Mouse (Mus musculus): ENCODE data around the gene Ttll10. TPM values are rescaled to one million over a fixed set of nuclear protein-coding genes. Genes with fewer than 3 reads are reported as not detected.

Ttll10 gene
- polyA plus RNA-seq, 2 experiments: 0.38 to 0.42 TPM

- no peak for ATAC-seq (ENCODE audit: insufficient read depth)
- no peak overlapping the region for H3K27ac ChIP-seq
Measured at GRCm38 (mm10) chr4:156087398-156088087, 28.3 kb upstream of the Ttll10 start.

GRCm38 (mm10) chr4:156085256-156085655 lies 26.0 kb upstream of the Ttll10 start:
- no peak for TF ChIP-seq CTCF (IDR thresholded peaks at IDR 0.05; ENCODE audit: low read depth)
- no peak for TF ChIP-seq EP300 (IDR thresholded peaks at IDR 0.05; ENCODE audit: low read depth)
- Histone ChIP-seq H3K36me3 (replicated peaks; ENCODE audit: control insufficient read depth, insufficient read depth, low read depth) (no peaks in the 10 kb centered on the region), H3K4me2 (ENCODE audit: low read depth) (no peak overlapping the region), H3K27ac (no peak overlapping the region), H3K27me3 (ENCODE audit: control insufficient read depth, insufficient read depth, low read length) (no peaks in the 10 kb centered on the region), H3K4me3 (ENCODE audit: insufficient read depth in 1 of 2, low read depth in 2 of 2, low read length in 2 of 2) (no peak overlapping the region), H3K4me1 (replicated peaks; ENCODE audit: control insufficient read depth in 2 of 2, insufficient read depth in 2 of 2, low read length in 1 of 2) (peaks cover 0 to 12% of the 10 kb centered on the region in 2 experiments; a peak in 2 of 4 replicates), H3K9me3 (ENCODE audit: control insufficient read depth, low read length) (no peaks in the 10 kb centered on the region), H3K9ac (replicated peaks) (no peak overlapping the region)
- DNase-seq (ENCODE audit: low read depth in 3 of 3, low spot score in 3 of 3) (no peak), ATAC-seq (ENCODE audit: insufficient read depth) (no peak)
- 59% methylated on average over 8 of the region's 8 CpGs for WGBS (ENCODE audit: insufficient replicate concordance)

More at GRCm38 (mm10) chr4:156087398-156088087, 28.3 kb upstream of the Ttll10 start:
- no peak for DNase-seq (ENCODE audit: low read depth in 3 of 3, low spot score in 3 of 3)
- Histone ChIP-seq H3K9ac (replicated peaks) (no peak overlapping the region), H3K9me3 (ENCODE audit: control insufficient read depth, low read length) (no peaks in the 10 kb centered on the region), H3K36me3 (replicated peaks; ENCODE audit: control insufficient read depth, insufficient read depth, low read depth) (no peaks in the 10 kb centered on the region), H3K4me1 (replicated peaks; ENCODE audit: control insufficient read depth in 2 of 2, insufficient read depth in 2 of 2, low read length in 1 of 2) (peaks cover 13 to 29% of the 10 kb centered on the region in 2 experiments), H3K27me3 (ENCODE audit: control insufficient read depth, insufficient read depth, low read length) (no peaks in the 10 kb centered on the region), H3K4me2 (ENCODE audit: low read depth) (no peak overlapping the region), H3K4me3 (ENCODE audit: insufficient read depth in 1 of 2, low read depth in 2 of 2, low read length in 2 of 2) (no peak overlapping the region)
- WGBS (ENCODE audit: insufficient replicate concordance): 10% methylated on average over 5 of the region's 5 CpGs
- TF ChIP-seq EP300 (IDR thresholded peaks at IDR 0.05; ENCODE audit: low read depth) (no peak), CTCF (IDR thresholded peaks at IDR 0.05; ENCODE audit: low read depth) (no peak)

GRCm38 (mm10) chr4:156084096-156084879 lies 25.1 kb upstream of the Ttll10 start:
- Histone ChIP-seq H3K4me3 (ENCODE audit: insufficient read depth in 1 of 2, low read depth in 2 of 2, low read length in 2 of 2) (no peak overlapping the region), H3K27me3 (ENCODE audit: control insufficient read depth, insufficient read depth, low read length) (no peaks in the 10 kb centered on the region), H3K27ac (no peak overlapping the region), H3K9me3 (ENCODE audit: control insufficient read depth, low read length) (no peaks in the 10 kb centered on the region), H3K9ac (replicated peaks) (no peak overlapping the region), H3K4me2 (ENCODE audit: low read depth) (no peak overlapping the region), H3K4me1 (replicated peaks; ENCODE audit: control insufficient read depth in 2 of 2, insufficient read depth in 2 of 2, low read length in 1 of 2) (peaks cover 0 to 11% of the 10 kb centered on the region in 2 experiments; a peak in 2 of 4 replicates), H3K36me3 (replicated peaks; ENCODE audit: control insufficient read depth, insufficient read depth, low read depth) (no peaks in the 10 kb centered on the region)
- TF ChIP-seq CTCF (IDR thresholded peaks at IDR 0.05; ENCODE audit: low read depth): no peak
- no peak for TF ChIP-seq EP300 (IDR thresholded peaks at IDR 0.05; ENCODE audit: low read depth)
- WGBS (ENCODE audit: insufficient replicate concordance): 57% methylated on average over 9 of the region's 9 CpGs
- ATAC-seq (ENCODE audit: insufficient read depth) (no peak), DNase-seq (ENCODE audit: low read depth in 3 of 3, low spot score in 3 of 3) (no peak)

- no peak overlapping the region for H3K9ac ChIP-seq (replicated peaks)
- no peak for ATAC-seq (ENCODE audit: insufficient read depth)
- peaks cover 0 to 11% of the 10 kb centered on the region in 2 experiments; a peak in 2 of 4 replicates for H3K4me1 ChIP-seq (replicated peaks; ENCODE audit: control insufficient read depth in 2 of 2, insufficient read depth in 2 of 2, low read length in 1 of 2)
- H3K36me3 ChIP-seq (replicated peaks; ENCODE audit: control insufficient read depth, insufficient read depth, low read depth): no peaks in the 10 kb centered on the region
- TF ChIP-seq EP300 (IDR thresholded peaks at IDR 0.05; ENCODE audit: low read depth): no peak
- no peak overlapping the region for H3K4me3 ChIP-seq (ENCODE audit: insufficient read depth in 1 of 2, low read depth in 2 of 2, low read length in 2 of 2)
- no peak overlapping the region for H3K27ac ChIP-seq
- DNase-seq (ENCODE audit: low read depth in 3 of 3, low spot score in 3 of 3): no peak
- WGBS (ENCODE audit: insufficient replicate concordance): 69% methylated on average over 5 of the region's 5 CpGs
- H3K27me3 ChIP-seq (ENCODE audit: control insufficient read depth, insufficient read depth, low read length): peaks cover 2% of the 10 kb centered on the region
- no peaks in the 10 kb centered on the region for H3K9me3 ChIP-seq (ENCODE audit: control insufficient read depth, low read length)
- no peak overlapping the region for H3K4me2 ChIP-seq (ENCODE audit: low read depth)
Measured at GRCm38 (mm10) chr4:156083348-156083747, 24.1 kb upstream of the Ttll10 start.

GRCm38 (mm10) chr4:156082621-156083234 lies 23.5 kb upstream of the Ttll10 start:
- H3K9ac ChIP-seq (replicated peaks): no peak overlapping the region
- 32% methylated on average over 4 of the region's 4 CpGs for WGBS (ENCODE audit: insufficient replicate concordance)
- no peak overlapping the region for H3K27ac ChIP-seq
- no peak for DNase-seq (ENCODE audit: low read depth in 3 of 3, low spot score in 3 of 3)
- H3K4me2 ChIP-seq (ENCODE audit: low read depth): no peak overlapping the region
- peaks cover 0 to 11% of the 10 kb centered on the region in 2 experiments; a peak in 2 of 4 replicates for H3K4me1 ChIP-seq (replicated peaks; ENCODE audit: control insufficient read depth in 2 of 2, insufficient read depth in 2 of 2, low read length in 1 of 2)
- no peaks in the 10 kb centered on the region for H3K9me3 ChIP-seq (ENCODE audit: control insufficient read depth, low read length)
- H3K27me3 ChIP-seq (ENCODE audit: control insufficient read depth, insufficient read depth, low read length): peaks cover 8% of the 10 kb centered on the region
- no peak overlapping the region for H3K4me3 ChIP-seq (ENCODE audit: insufficient read depth in 1 of 2, low read depth in 2 of 2, low read length in 2 of 2)
- ATAC-seq (ENCODE audit: insufficient read depth): no peak
- H3K36me3 ChIP-seq (replicated peaks; ENCODE audit: control insufficient read depth, insufficient read depth, low read depth): no peaks in the 10 kb centered on the region
- TF ChIP-seq EP300 (IDR thresholded peaks at IDR 0.05; ENCODE audit: low read depth): no peak
- no peak for TF ChIP-seq CTCF (IDR thresholded peaks at IDR 0.05; ENCODE audit: low read depth)
